In genomic region chr19:43886371-43887099, GRCm38 (mm10) we compare ENCODE assay signal across 14 mouse cellular contexts. TPM values are rescaled to one million over a fixed set of nuclear protein-coding genes. Genes with fewer than 3 reads are reported as not detected.
DNase-seq lines count a peak whose midpoint lies in the region; ATAC-seq and TF ChIP-seq lines count a peak whose summit lies in the region.
"Had no signal": no experiment of that assay in that cellular context is flagged by ENCODE, and none has a peak within 500 bp of the region (broad histone marks: within the 10 kb centered on the region; RNA-seq: fewer than 3 reads in every experiment).

No protein-coding gene starts in this region.

- TF ChIP-seq CTCF in lung, postnatal 0 days (IDR thresholded peaks at IDR 0.05), result no peak
- TF ChIP-seq CTCF in lung, adult 2 months (IDR thresholded peaks at IDR 0.05; ENCODE audit: insufficient read depth, low read length), result no peak
- TF ChIP-seq CTCF in small intestine, adult 2 months (IDR thresholded peaks at IDR 0.05; ENCODE audit: extremely low read depth, insufficient read length, insufficient replicate concordance, low read depth, low read length), result no peak

- TF ChIP-seq POLR2A in lung, adult 2 months (IDR thresholded peaks at IDR 0.05; ENCODE audit: borderline replicate concordance, extremely low read depth, low read depth, low read length), result no peak
- TF ChIP-seq POLR2A in small intestine, adult 2 months (IDR thresholded peaks at IDR 0.05; ENCODE audit: low read depth, low read length), result no peak

- no peaks in the 10 kb centered on the region for H3K27me3 ChIP-seq in forebrain, embryonic 10.5 days (ENCODE audit: poor library complexity, severe bottlenecking)
- H3K27me3 ChIP-seq in forebrain, embryonic 14.5 days (replicated peaks; ENCODE audit: control insufficient read depth, insufficient read depth, low read length), result no peaks in the 10 kb centered on the region
- no peaks in the 10 kb centered on the region for H3K27me3 ChIP-seq in lung, postnatal 0 days (replicated peaks; ENCODE audit: insufficient read depth, low read length)
- no peaks in the 10 kb centered on the region for H3K27me3 ChIP-seq in small intestine, adult 2 months (ENCODE audit: control insufficient read depth, insufficient read depth, low read length)
- H3K27me3 ChIP-seq: heart, embryonic 12.5 days; hindbrain, embryonic 13.5 days had no signal

- H3K27ac ChIP-seq in forebrain, embryonic 10.5 days, result peak overlapping the region; percentile 25; the same call in 1 of the 2 replicates
- H3K27ac ChIP-seq in forebrain, embryonic 14.5 days (ENCODE audit: low read depth, low read length), result no peak overlapping the region
- peak overlapping the region; percentile 59 for H3K27ac ChIP-seq in lung, postnatal 0 days (ENCODE audit: low read length)
- H3K27ac ChIP-seq in small intestine, adult 2 months (ENCODE audit: insufficient read depth, low read depth, low read length), result peak overlapping the region; percentile 94
- H3K27ac ChIP-seq: gastrocnemius, adult 2 months; hindbrain, embryonic 13.5 days had no signal

- 0 out of 2 replicates have a peak, but pooled peaks cover 2% of the 10 kb centered on the region for H3K36me3 ChIP-seq in forebrain, embryonic 10.5 days (replicated peaks)
- no peaks in the 10 kb centered on the region for H3K36me3 ChIP-seq in forebrain, embryonic 14.5 days (ENCODE audit: control insufficient read depth, insufficient read depth, low read length)
- H3K36me3 ChIP-seq in lung, postnatal 0 days (ENCODE audit: insufficient read depth, low read length), result 0 out of 2 replicates have a peak, but pooled peaks cover 5% of the 10 kb centered on the region
- H3K36me3 ChIP-seq in small intestine, adult 2 months (ENCODE audit: control insufficient read depth, insufficient read depth, low read length), result peaks cover 5% of the 10 kb centered on the region; the same call in 1 of the 2 replicates
- H3K36me3 ChIP-seq: heart, embryonic 12.5 days; hindbrain, embryonic 13.5 days had no signal

- no peak overlapping the region for H3K4me2 ChIP-seq in forebrain, embryonic 14.5 days (ENCODE audit: low read length)
- no peak overlapping the region for H3K4me2 ChIP-seq in lung, postnatal 0 days (replicated peaks; ENCODE audit: low read depth, low read length)
- H3K4me2 ChIP-seq: heart, embryonic 12.5 days; hindbrain, embryonic 13.5 days had no signal

- no peak for ATAC-seq in forebrain, embryonic 14.5 days
- no peak for ATAC-seq in lung, postnatal 0 days
- no peak for ATAC-seq in activated CD4-positive, CD25-positive, alpha-beta regulatory T cell, adult 4 months

- H3K9me3 ChIP-seq in forebrain, embryonic 10.5 days, result peaks cover 3% of the 10 kb centered on the region
- H3K9me3 ChIP-seq in forebrain, embryonic 14.5 days (replicated peaks; ENCODE audit: control insufficient read depth, low read length), result no peaks in the 10 kb centered on the region
- H3K9me3 ChIP-seq in lung, postnatal 0 days (ENCODE audit: low read length), result no peaks in the 10 kb centered on the region
- H3K9me3 ChIP-seq: heart, embryonic 12.5 days; hindbrain, embryonic 13.5 days had no signal

- WGBS in forebrain, embryonic 10.5 days, result 82% methylated on average over 12 of the region's 12 CpGs
- 79% methylated on average over 12 of the region's 12 CpGs for WGBS in forebrain, embryonic 14.5 days
- WGBS in lung, postnatal 0 days, result 38% methylated on average over 12 of the region's 12 CpGs
- 24% methylated on average over 12 of the region's 12 CpGs for WGBS in lung, adult 2 months
- 14% methylated on average over 12 of the region's 12 CpGs for WGBS in small intestine, adult 2 months

- DNase-seq in forebrain, embryonic 10.5 days (ENCODE audit: extremely low spot score, low spot score), result no peak
- no peak for DNase-seq in forebrain, embryonic 14.5 days (ENCODE audit: low spot score)
- peak; percentile 75 for DNase-seq in lung, postnatal 0 days (ENCODE audit: low spot score)
- no peak for DNase-seq in lung, adult 2 months
- peak; percentile 41 for DNase-seq in induced T-regulatory cell, adult 2 months (ENCODE audit: low read depth)
- no peak for DNase-seq in heart, adult 8-10 months (ENCODE audit: low spot score)
- DNase-seq: adrenal gland, postnatal 14 days; gastrocnemius, adult 2 months; left cerebral cortex, postnatal 4 days; thymus, postnatal 36 days had no signal

- no peak overlapping the region for H3K9ac ChIP-seq in forebrain, embryonic 14.5 days (ENCODE audit: low read length)
- H3K9ac ChIP-seq in lung, postnatal 0 days (replicated peaks; ENCODE audit: low read depth), result no peak overlapping the region
- H3K9ac ChIP-seq: heart, embryonic 12.5 days; hindbrain, embryonic 13.5 days had no signal

- peak; percentile 72 for TF ChIP-seq EP300 in lung, postnatal 0 days (IDR thresholded peaks at IDR 0.05)

- no peak overlapping the region for H3K4me3 ChIP-seq in forebrain, embryonic 10.5 days
- no peak overlapping the region for H3K4me3 ChIP-seq in forebrain, embryonic 14.5 days (ENCODE audit: low read depth, low read length)
- no peak overlapping the region for H3K4me3 ChIP-seq in lung, postnatal 0 days (ENCODE audit: low read depth, low read length)
- H3K4me3 ChIP-seq in lung, adult 2 months (replicated peaks; ENCODE audit: extremely low read depth, low read depth, low read length), result no peak overlapping the region
- peak overlapping the region; percentile 75 for H3K4me3 ChIP-seq in small intestine, adult 2 months (ENCODE audit: low read depth, low read length)
- H3K4me3 ChIP-seq: gastrocnemius, adult 2 months; heart, embryonic 12.5 days; hindbrain, embryonic 13.5 days had no signal

- peaks cover 30% of the 10 kb centered on the region for H3K4me1 ChIP-seq in forebrain, embryonic 10.5 days
- H3K4me1 ChIP-seq in forebrain, embryonic 14.5 days (ENCODE audit: control insufficient read depth, insufficient read depth, low read length), result peaks cover 7% of the 10 kb centered on the region
- peaks cover 7% of the 10 kb centered on the region; the same call in 1 of the 2 replicates for H3K4me1 ChIP-seq in lung, postnatal 0 days (ENCODE audit: insufficient read depth, low read depth, low read length)
- H3K4me1 ChIP-seq in lung, adult 2 months (ENCODE audit: control insufficient read depth, insufficient read depth, low read length), result peaks cover 13% of the 10 kb centered on the region
- peaks cover 21% of the 10 kb centered on the region for H3K4me1 ChIP-seq in small intestine, adult 2 months (ENCODE audit: control insufficient read depth, insufficient read depth, insufficient read length, low read length)

RNA-seq across cellular contexts. Expression of gene Dnmbp, which starts 53.5 kb away (rescaled TPM):
- polyA plus RNA-seq in forebrain, embryonic 10.5 days (2016; fragmentation: Nextera tagmentation; extraction: Ambion mirVana), result 17.6 and 18.4 TPM in 2 replicates
- polyA plus RNA-seq in forebrain, embryonic 14.5 days (2014; fragmentation: Nextera tagmentation; extraction: Ambion mirVana), result 7.2 and 7.6 TPM in 2 replicates
- polyA plus RNA-seq in lung, postnatal 0 days (2015; fragmentation: Nextera tagmentation; extraction: Ambion mirVana), result 10.0 and 10.2 TPM in 2 replicates
- polyA plus RNA-seq in lung, adult 2 months (2012; rRNA removed), result 17.1 and 18.6 TPM in 2 replicates
- polyA plus RNA-seq in small intestine, adult 2 months (2012; rRNA removed), result 19.4 and 53.4 TPM in 2 replicates
- total RNA-seq in heart, adult 8-10 months (2022), result 10 to 100 TPM in 1 of 4 experiments, 1 to 10 TPM in 3; 8.9 to 10.3 (median 9.2) TPM
- 1 to 10 TPM; 3.5 to 7.0 TPM for polyA plus RNA-seq in activated CD4-positive, CD25-positive, alpha-beta regulatory T cell, adult 4 months (2017; shearing (Covaris generic))

Comparison
In these comparisons a context has a peak if more than half of its experiments do, and no peak if none do; other contexts are left out.
1. DNase-seq: peak in lung, postnatal 0 days (single experiment) and induced T-regulatory cell, adult 2 months (single experiment); none in forebrain, embryonic 10.5 days (single experiment), forebrain, embryonic 14.5 days (single experiment), lung, adult 2 months (single experiment) and heart, adult 8-10 months (single experiment).